Mouse (Mus musculus): ENCODE measurements around the gene Pgam5.

The Pgam5 gene

GRCm38 (mm10) chr5:110230401-110230779, 39.3 kb downstream of the Pgam5 start:
- no peak for DNase-seq (ENCODE audit: extremely low spot score)

GRCm38 (mm10) chr5:110227336-110227883, 42.3 kb downstream of the Pgam5 start:
- DNase-seq (ENCODE audit: extremely low spot score), result no peak

- no peak for DNase-seq (ENCODE audit: extremely low spot score)
Measured at GRCm38 (mm10) chr5:110225056-110225455, 44.7 kb downstream of the Pgam5 start.

- no peak for DNase-seq (ENCODE audit: extremely low spot score)
Measured at GRCm38 (mm10) chr5:110222757-110223156, 47.0 kb downstream of the Pgam5 start.

- no peak for DNase-seq (ENCODE audit: extremely low spot score)
Measured at GRCm38 (mm10) chr5:110220331-110220730, 49.4 kb downstream of the Pgam5 start.

GRCm38 (mm10) chr5:110216780-110217179, 52.9 kb downstream of the Pgam5 start:
- DNase-seq (ENCODE audit: extremely low spot score), result no peak

GRCm38 (mm10) chr5:110211312-110211711, 58.4 kb downstream of the Pgam5 start:
- no peak for DNase-seq (ENCODE audit: extremely low spot score)
